Mouse (Mus musculus) left cerebral cortex, postnatal 14 days (tissue): ENCODE results near the gene Spag9. TPM values are rescaled to one million over a fixed set of nuclear protein-coding genes. Genes with fewer than 3 reads are reported as not detected.

ENCODE experiments used
- DNase-seq, 2 experiments: peaks; one replicate each; pipeline ENCODE4 v3.0.0; 2021 to 2022; ENCODE audit warnings: low spot score in 2 of 2, mixed read lengths in 1 of 2
- intact Hi-C: fragments of 180-260 bp; cut with DNase I; formaldehyde crosslinking; loops from one replicate; pipeline ENCODE4 v1.15.1; 2025
- total RNA-seq, 2 experiments: library from RNA; stranded (reverse); gene quantifications; 2 replicates each; pipeline ENCODE4 v1.2.3; 2021

The Spag9 gene
- total RNA-seq, 2 experiments from 2014 or later = 257 to 273 TPM

GRCm38 (mm10) chr11:94163005-94163767 lies 167.3 kb downstream of the Spag9 start:
- intact Hi-C loops = no loop called here

GRCm38 (mm10) chr11:94165745-94166144 lies 169.9 kb downstream of the Spag9 start:
- no peak for DNase-seq
- intact Hi-C loops = no loop called here

More at GRCm38 (mm10) chr11:94163005-94163767, 167.3 kb downstream of the Spag9 start:
- DNase-seq = no peak

GRCm38 (mm10) chr11:94168238-94168637 lies 172.3 kb downstream of the Spag9 start:
- DNase-seq = no peak
- intact Hi-C loops = no loop called here

GRCm38 (mm10) chr11:94169596-94169995 lies 173.7 kb downstream of the Spag9 start:
- DNase-seq = no peak
- intact Hi-C loops = no loop called here

GRCm38 (mm10) chr11:94171691-94172090 lies 175.8 kb downstream of the Spag9 start:
- no peak for DNase-seq
- intact Hi-C loops = no loop called here

- no peak for DNase-seq
- intact Hi-C loops = no loop called here
Measured at GRCm38 (mm10) chr11:94172186-94172585, 176.3 kb downstream of the Spag9 start.

GRCm38 (mm10) chr11:94173726-94174146 lies 177.8 kb downstream of the Spag9 start:
- DNase-seq = no peak
- intact Hi-C loops = no loop called here

GRCm38 (mm10) chr11:94175288-94175687 lies 179.4 kb downstream of the Spag9 start:
- intact Hi-C loops = no loop called here
- DNase-seq = no peak

Other genes starting within 250 kb of the Spag9 start
- gene Utp18, start 110.3 kb upstream of the Spag9 start, total RNA-seq = 10 to 100 TPM; 24.5 to 26.7 TPM
- 10 to 100 TPM; 30.1 to 31.1 TPM for gene Mbtd1, start 110.2 kb upstream of the Spag9 start, total RNA-seq
- gene Nme2, start 39.8 kb upstream of the Spag9 start, total RNA-seq = 100 to 1,000 TPM in 1 of 2 experiments, 10 to 100 TPM in 1; 93.0 to 113 TPM
- gene Gm20390, start 27.8 kb upstream of the Spag9 start, total RNA-seq = 100 to 1,000 TPM; 131 to 161 TPM
- gene Nme1, start 27.6 kb upstream of the Spag9 start, total RNA-seq = 100 to 1,000 TPM; 104 to 109 TPM
- 10 to 100 TPM; 33.7 to 37.3 TPM for gene Tob1, start 215.4 kb downstream of the Spag9 start, total RNA-seq
- gene Wfikkn2, start 249.9 kb downstream of the Spag9 start, total RNA-seq = 1 to 10 TPM; 1.4 to 1.8 TPM